Mouse (Mus musculus) WW6 (cell line): ENCODE measurements around the gene Pde1a.

ENCODE experiments used
- DNase-seq: peaks from one replicate; pipeline ENCODE4 v3.0.0-alpha.2; 2013; ENCODE audit warnings: low read depth, low spot score

Pde1a gene

DNA sequence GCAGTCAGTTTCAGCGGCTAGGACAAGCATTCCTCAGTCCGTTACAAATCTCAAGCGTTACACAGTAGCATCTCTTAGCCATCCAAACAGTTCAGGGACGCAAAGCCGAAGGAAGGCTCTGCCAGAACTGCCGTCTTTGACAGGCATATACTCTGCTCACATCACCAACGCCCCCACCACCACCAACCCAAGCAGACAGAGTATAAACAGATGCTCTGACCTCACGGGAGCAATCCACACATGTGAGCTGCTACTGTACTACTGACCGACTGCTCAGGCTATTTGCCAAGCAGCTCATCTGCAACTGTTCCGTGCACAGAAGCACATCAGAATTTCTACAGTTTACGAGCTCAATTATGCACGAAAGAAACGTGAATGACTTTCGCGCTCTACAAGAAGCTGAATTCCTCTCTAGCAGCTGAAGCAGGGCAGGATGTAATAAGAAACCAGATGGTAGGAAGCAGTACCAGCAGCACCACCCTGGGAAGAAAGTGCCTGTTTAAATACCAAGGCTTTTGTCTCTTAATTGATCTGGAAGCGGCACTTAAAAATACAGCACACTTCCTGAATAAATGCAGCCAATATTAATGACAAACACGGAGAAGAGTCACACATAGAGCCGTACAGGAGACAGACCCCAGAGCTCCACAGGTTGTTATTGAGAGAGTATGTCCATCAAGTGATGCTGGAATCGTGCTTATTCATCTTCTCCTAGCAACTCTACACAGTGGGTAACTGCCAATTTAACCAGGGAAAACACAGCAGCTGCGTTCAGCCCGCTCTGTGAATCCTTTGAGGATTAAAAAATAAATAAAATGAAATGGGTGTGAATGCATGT is at the start of gene Pde1a:
Pde1a (minus strand) TSS at position 598 of the 838 bp plus-strand sequence.
- no peak for DNase-seq

DNA sequence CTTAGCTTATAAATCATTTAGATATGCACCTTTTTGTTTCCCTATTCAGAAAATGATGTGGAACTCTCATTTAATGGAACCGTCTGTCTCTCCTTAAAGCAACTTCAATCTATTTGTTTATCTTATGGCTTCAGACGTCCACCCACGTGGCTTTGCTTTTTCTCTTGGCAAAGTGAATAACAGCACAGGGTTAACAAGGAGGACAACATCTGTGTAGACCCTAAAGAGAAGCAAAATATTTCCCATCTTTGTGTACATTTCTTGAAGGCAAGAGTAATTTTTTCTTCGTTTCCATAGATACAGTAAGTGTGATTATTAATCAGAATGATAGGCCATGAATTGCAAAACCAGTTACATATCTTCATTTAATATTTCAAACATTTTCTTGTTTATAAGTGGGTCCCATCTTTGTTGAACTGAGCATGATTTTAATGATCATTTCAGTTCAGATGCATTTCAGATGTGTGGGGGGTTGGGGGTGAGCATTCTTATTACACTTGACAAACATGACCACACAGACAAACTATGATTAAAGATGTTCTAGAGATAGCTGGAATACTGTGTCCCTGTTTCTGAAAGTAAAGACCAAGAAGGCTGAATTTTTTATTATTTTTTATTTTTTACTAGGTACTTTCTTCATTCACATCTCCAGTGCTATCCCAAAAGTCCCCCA is 49.5 kb upstream of the Pde1a start:
- no peak for DNase-seq

DNA sequence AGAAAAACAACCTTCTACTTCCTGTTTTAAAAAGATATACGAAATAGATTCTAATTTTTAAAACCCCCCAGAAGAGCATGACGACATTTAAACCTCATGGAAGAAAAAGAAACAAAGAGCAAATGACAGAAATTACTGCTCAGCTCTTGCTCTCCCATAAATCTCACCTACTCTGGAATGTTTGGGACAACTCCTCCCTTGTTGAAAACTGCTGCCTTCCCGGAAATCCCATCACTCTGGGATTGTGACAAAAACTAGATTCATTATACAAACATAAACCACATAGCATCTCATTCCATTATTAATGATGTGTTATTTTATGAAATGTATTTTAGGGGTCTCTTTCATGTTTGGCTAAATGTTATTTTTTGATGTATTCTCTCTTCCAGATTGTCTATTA is 48.9 kb upstream of the Pde1a start:
- no peak for DNase-seq

DNA sequence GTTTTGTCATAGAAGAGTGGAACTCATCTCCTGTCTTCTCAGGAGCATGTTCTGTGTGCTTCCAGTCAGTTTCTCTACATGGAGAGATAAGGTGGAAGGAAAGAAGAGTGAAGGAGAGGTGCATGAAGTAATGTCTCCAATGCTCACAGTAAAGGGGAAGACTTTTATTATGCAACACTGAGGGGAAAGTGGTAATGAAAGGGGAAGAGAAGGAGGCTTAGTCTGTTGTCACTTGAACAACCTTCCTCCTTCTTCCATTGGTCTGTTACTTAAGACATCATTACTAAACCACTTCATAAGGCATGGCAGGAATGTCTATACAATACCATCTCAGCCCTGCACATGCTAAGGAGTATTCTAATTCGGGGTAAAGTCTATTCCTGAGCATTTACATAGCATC is 38.8 kb upstream of the Pde1a start:
- no peak for DNase-seq

DNA sequence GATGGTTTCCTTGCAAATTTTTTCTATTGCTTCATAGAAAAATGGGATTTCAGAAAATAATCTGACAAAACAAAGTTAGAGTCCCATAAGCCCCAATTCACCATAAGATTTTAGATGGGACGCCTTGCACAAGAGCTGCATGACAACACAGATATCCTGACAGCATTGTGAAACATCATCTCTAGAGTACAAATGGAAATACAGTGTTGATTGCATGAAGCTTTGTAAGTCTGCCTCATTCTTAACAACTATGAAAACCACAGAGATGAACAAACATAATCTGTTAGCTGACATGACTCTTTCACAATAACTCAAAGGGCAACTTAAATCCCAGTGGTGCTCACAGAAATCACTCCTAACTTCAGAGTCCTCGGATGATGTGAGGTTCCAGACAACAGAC is 29.5 kb upstream of the Pde1a start:
- no peak for DNase-seq

DNA sequence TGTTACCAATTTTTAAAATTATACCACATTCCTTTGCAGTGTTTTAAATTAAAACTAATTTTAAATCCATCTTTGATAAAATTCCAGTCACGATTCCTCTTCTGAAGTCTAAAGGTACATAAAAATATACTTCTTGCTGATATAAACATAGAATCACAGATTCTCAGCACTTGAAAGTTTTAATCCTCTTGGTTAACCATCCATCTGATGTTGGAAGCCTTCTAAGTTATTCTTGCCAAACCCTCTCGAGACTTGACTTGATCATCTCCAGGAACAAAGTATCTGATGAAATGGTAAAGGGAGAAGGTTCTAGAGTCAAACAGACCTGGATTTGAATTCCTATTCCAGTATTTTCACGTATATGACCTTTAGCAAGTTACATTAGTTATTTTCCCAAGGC is 28.9 kb upstream of the Pde1a start:
- no peak for DNase-seq

DNA sequence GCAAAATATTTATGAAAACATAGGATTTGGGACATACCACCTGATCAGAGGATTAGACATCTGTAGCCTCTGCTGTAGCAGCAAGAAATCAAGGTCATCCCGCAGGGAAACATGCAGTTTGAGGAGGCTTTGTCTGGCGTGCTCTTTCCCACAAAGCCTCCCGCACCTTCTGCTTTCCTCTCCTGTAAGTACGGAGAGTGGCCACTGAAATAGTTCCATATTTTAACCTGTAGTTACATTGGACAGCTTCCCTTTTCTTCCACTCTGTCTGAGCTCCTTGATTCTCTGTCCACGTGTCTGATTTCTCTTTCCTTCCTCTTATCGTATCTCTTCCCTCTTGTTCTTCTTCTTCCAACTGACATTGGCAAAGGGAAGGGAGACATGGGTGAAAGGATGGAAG is 20.8 kb upstream of the Pde1a start:
- DNase-seq, result no peak

DNA sequence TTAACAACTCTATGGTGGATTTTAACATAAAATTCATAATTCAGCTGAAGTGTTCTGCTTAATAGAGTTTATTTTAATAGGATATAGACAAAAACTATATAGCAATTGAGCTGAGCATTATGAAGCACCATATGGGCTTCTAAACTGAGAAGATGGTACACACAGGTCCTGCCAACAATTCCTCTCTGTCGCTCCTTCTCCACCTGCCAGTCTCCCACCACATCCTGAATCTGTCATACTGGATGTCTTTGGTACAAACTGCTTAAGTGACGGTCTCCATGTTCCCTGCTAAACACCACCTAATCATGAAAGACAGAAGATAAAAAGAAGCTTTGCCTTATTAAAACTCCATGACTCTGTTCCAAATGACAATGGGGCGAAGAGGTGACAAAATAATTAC is 20.1 kb upstream of the Pde1a start:
- DNase-seq, result no peak

DNA sequence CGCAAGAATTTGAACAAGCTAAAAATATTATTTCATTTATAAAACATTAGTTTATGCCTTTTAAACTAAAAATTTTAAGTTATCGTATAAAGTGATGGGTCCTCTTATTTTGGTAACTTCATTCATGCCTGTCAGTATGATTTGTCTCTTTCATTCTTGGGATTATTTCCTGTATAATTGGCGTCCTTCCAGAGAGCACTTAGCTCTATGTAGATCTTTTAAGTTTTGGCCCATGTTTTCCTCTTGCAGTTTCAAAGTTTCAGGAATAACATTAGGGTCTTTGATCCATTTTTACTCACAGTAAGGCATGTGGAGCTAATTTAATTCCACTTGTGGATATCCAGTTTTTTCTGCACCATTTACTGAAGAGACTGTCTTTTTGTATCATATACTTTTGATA is 5.8 kb upstream of the Pde1a start:
- DNase-seq, result no peak

DNA sequence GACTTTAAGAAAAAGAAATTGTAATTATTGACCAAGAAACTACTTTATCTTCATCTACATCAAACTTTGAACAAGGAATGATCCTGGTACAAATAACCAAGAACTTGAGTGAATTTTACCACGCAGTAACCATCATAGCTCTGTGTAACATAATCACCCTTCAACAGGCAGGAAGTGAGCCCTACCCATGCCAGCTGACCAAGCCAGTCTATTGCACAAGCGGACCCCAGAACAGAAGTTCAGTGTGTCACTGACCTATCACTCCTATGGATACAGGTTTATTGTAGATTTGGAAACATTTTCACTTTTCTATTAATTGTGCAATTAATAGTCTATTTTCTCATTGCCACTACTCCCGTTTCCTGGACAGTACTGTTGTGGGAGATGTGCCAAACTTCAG is 3.4 kb upstream of the Pde1a start:
- DNase-seq, result no peak

DNA sequence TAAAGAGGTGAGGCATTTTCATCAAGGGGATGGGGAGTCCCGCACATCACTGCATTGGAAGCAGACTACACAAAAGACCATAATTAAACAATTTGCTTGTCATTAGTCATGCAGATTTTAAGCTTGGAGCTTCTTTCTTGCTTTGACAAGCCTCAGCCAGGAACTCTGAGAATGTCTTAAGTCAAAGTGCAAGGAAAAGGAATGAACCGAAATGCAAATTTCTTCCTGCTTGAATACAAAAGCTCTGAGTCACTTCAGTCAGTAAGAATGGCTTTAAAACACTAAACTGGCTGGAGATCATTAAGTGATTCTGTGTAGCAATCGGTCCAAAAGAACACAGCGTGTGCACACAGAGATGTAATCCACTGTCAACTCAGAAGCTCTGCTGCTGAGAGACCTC is 2.6 kb downstream of the Pde1a start:
- DNase-seq, result no peak

DNA sequence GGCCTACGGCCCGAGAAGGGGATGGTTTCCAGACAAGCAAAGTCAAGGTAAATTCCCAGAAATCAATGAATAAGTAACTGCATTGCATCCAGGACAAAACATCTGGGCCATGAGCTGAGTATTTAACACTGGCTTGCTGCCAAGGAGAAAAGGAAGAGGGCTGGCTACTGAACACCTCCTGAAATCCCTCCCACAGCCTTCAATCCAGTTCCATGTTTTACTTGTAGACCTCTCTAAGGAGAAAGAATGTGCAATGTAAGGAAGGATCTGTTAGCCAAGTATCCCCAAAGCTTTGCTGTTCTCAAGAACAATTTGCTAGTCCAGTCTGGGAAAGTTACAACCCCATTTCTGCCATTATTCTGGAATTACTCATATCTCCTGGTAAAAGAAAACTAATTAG is 42.4 kb downstream of the Pde1a start:
- no peak for DNase-seq

DNA sequence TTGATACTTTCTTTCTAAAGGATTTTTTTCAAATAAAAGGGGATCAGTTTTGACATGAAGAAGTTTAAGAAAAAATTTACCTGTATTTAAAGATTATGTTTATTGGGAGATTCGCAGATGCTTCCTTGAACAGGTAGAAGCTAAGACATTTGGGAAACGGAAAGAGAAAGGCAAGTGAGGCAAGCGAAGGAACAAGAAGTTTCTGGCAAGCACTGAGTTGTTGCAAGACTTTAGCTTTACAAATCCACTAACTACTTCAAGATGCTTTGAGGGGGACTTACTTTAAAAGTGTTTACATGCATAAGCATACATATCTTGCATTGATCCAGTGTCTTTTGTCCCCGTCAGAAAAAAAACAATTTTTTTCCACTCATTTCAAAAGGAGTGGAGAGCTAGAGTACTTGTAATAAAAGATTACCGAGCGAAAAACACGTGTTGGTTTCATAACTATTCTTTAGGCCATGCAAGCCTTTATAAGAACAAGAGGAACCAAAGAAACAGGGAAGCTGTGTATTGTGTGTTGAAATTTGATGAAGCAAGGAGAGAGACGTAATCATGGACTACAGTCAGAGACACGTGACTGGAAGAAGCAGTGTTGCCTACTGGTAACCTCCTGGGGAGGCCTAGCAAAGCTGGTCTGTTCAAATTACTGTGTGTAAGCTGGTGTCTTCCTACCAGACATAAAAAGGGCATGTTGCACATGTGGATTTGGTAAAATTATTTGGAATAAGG is 49.0 kb downstream of the Pde1a start:
- DNase-seq, result no peak

DNA sequence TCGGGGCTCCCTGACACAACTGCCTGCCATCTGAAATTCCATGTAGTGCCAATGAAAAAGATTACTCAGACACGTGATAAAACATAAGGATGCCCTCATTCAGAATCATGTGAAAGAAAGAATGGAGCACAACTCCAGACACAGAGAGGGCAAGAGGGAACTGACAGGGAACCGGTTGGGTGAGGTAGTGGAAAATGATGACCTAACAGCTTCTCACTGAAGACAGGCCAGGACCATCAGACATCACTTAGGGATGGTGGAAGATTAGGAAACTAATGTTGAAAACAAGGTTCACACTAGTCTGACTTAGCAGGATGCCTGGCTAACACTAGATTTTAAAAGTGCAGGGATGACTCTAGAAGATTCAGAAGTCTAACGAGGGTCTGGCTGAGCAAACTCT is 49.6 kb downstream of the Pde1a start:
- no peak for DNase-seq

DNA sequence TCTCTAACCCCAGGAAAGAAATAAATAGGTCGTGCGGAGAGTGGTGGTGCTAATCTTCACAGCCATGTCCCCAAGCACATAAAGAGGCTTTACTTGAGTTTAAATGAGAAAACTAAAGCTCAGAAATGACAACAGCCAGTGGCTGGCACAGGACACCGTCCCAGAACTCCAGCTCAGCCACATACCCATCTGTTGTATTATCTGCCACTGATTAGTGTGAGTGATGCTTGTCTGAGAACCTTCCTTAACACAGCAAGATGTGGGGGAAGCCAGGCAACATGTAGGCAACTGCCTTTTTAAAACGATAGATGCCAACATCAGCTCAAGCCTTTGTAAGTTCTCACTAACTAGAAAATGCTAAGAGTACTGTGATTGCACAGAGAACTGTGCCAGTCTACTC is 52.9 kb downstream of the Pde1a start:
- no peak for DNase-seq

DNA sequence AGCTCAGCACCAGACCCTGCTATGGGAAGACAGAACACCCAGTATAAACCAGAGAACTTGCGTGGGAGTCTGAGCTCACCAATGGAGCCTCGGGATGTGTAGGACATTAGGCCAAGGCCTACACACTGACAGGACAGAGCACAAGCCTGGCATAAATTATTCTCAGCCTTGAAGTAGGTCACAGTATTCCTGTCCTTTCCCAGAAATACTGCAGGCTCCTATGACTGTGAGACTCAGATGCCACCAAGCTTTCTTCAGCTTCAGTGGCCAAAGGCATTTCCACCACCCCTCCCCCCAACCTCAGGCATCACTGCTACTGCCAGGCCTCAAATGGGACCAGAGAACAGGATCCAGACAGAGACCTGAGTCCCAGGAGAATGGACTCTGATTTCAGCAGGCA is 54.7 kb downstream of the Pde1a start:
- no peak for DNase-seq

DNA sequence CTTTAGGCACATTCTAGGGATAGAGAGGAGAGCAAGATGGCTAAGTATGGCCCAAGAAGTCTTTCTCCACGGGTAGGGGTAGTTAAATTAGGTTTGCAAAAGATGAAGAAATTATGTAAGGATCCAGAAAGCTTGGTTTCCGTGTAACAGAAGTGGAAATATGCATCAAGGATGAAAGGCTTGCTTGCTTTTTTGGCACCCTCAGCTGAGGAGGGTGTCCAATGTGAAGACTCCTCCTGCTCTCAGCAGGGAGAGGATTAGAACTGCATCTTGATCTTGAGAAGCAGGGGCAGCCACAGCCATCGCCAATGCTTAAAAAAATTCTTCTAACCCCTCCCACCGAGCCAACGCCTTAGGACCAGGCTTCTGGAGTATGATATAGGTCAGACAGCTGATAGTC is 55.2 kb downstream of the Pde1a start:
- DNase-seq, result no peak

DNA sequence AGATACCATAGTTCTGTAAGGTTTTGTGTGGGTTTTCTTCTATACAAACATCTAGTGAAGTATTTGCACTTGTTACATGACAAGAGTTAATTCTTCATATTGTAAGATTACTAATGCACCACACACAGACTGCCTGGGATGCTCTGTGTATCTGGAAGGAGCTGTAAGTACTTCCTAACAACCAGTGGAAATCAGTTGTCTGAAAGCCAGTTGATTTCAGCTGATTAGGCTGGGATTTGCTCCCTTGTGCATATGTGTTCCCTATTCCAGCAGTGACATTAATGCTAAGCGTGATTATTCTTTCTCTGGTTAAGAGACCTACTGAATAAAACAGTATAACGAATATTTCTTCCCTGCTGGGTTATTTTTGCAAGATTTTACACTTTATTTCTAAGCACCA is 55.8 kb downstream of the Pde1a start:
- DNase-seq, result no peak

DNA sequence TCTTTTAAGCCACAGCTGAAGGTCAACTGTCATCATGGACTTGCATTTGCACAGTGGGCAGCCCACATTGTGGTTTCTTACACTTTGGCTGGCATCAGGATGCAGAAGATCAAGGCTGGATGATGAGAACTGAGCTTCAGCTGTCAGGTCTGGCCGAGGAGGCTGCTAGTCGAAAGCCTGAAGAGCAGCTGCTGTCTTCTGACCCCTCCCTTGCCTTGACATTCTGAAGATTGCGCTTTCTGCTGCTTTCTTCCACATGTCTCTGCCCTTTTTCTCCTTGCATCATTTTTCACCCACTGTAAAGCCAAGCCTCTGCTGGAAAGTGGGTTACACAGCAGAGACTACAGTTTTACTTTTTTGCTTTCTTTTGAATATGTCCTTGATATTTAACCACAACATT is 59.5 kb downstream of the Pde1a start:
- DNase-seq, result no peak

DNA sequence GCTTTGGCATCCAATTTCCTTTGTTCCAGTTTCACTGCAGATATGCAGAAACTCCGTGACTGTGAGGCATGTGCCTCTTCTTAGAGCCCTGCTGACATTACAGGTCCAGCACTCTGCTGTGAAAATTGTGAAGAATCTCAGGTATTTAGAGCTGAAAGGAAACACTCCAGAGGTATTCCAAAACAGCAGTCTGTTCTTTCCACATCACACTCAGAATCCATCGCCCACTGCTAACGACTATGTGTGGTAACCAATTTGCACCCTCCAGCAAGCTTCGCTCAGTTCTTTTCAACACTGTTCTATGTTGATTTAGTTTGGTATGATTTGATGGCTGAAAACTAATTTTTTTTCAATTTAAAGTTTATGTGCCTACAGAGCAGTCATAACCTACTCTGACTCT is 62.8 kb downstream of the Pde1a start:
- no peak for DNase-seq

DNA sequence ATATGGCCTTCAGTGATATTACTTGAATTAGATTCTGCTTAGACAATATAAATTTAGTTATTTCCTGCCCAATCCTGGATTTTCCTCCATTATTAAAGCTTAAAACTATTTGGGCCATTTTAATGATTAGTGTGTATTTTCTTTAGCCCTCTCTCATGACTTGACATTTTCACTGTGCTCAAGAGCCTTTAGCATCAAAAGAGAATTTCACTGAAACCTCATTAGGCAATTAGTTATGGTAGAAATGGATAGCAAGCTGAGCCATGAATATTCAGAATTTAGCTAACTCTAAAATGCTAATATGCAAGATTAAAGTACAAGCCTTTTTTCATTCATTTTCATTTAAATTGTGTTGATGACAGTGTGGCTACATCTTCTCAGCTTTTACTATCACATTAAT is 73.2 kb downstream of the Pde1a start:
- DNase-seq, result no peak

DNA sequence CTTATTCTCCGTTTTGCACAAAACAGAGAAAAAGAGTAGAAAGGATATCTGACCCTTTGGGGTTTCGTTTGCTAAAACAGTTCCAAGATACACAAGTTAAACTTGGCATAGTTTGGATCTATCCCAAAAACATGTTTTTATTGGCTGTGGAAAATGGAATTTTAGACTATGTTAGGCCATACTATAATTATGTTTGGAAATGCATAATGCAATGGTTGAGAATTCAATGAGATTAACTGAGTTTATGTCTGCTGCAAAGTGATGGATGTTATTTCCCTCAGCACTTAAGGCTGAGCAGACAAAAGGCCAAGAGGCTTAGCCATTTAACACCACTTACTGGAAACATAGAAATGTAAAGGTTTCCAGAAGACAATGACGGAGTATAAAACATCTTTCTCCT is 75.2 kb downstream of the Pde1a start:
- no peak for DNase-seq
